Mouse (Mus musculus): ENCODE measurements around the gene Zfp366. TPM values are rescaled to one million over a fixed set of nuclear protein-coding genes. Genes with fewer than 3 reads are reported as not detected.

The Zfp366 gene
- polyA plus RNA-seq, 1 experiment: 3.1 TPM

DNA sequence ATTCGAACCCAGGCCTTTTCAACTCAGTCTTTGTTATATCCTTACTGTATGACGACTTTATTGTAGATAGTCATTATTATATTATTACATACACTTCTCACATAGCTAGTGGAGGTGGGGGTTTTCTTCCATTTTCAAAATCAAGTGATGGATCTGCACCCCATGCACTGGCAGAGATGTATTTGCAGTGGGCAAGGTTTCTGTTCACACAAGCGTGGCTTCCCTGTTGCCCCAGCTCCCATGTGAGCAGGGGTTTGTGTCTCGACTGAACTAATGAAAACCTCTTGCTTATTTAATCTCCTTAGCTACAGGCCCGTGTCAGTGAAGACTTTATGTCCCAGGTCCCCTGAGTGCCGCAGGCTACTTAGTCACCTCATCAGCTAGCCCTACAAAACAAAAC lies 59.8 kb downstream of the Zfp366 start:
- no peak for DNase-seq (ENCODE audit: extremely low spot score in 1 of 2, low spot score in 1 of 2)

- DNase-seq (ENCODE audit: extremely low spot score in 1 of 2, low spot score in 1 of 2): no peak
Observed at GRCm38 (mm10) chr13:99244896-99245295, 60.3 kb downstream of the Zfp366 start.

- DNase-seq (ENCODE audit: extremely low spot score in 1 of 2, low spot score in 1 of 2): no peak
Observed at GRCm38 (mm10) chr13:99245916-99246460, 61.4 kb downstream of the Zfp366 start.

GRCm38 (mm10) chr13:99250806-99251205 lies 66.2 kb downstream of the Zfp366 start:
- no peak for DNase-seq (ENCODE audit: extremely low spot score in 1 of 2, low spot score in 1 of 2)

- no peak for DNase-seq (ENCODE audit: extremely low spot score in 1 of 2, low spot score in 1 of 2)
Observed at GRCm38 (mm10) chr13:99254215-99254614, 69.6 kb downstream of the Zfp366 start.

DNA sequence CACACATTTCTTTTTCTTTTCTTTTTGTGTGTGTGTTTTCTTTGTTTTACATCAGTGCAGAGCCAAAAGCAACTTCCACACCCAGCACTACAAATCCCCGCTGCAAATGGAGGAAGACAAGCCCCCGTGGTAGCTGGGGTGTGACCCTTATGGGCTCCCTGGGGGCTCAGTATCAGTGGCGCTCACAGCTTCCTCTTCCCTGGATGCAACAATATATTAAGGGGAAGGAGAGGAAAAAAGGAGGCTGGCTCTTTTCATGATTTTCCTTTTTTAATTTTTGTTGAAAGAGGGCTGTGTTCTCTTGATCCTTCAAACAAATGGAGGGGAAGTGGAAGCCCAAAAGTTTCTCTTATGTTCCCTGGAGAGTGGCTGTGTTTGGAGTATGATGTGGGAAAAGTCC lies 70.2 kb downstream of the Zfp366 start:
- no peak for DNase-seq (ENCODE audit: extremely low spot score in 1 of 2, low spot score in 1 of 2)

- no peak for DNase-seq (ENCODE audit: extremely low spot score in 1 of 2, low spot score in 1 of 2)
Observed at GRCm38 (mm10) chr13:99256916-99257315, 72.3 kb downstream of the Zfp366 start.

DNA sequence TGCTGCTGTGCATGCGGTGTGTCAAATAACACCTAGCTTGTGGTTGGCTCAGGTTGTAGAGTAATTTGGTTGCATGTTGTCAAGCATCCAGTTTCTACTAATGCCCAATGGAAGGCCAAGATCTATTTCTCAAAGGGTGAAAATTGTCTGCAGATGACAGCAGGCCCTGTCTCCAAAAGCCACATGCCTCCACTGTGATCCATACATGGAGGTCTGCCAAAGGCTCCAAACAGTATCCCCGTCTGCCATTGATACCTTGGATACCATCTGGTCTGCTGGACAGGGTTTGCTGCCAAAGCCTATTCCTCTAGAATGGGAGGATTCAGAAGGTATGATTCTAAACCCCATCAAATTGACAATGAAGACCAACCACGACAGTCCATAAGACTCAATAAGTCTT lies 74.1 kb downstream of the Zfp366 start:
- no peak for DNase-seq (ENCODE audit: extremely low spot score in 1 of 2, low spot score in 1 of 2)

GRCm38 (mm10) chr13:99259502-99260174 lies 75.0 kb downstream of the Zfp366 start:
- peak in 1 of 2 experiments; percentile 20 for DNase-seq (ENCODE audit: extremely low spot score in 1 of 2, low spot score in 1 of 2)

- DNase-seq (ENCODE audit: extremely low spot score in 1 of 2, low spot score in 1 of 2): no peak
Observed at GRCm38 (mm10) chr13:99262406-99262805, 77.8 kb downstream of the Zfp366 start.

GRCm38 (mm10) chr13:99263159-99263783 lies 78.6 kb downstream of the Zfp366 start:
- DNase-seq (ENCODE audit: extremely low spot score in 1 of 2, low spot score in 1 of 2): no peak

- DNase-seq (ENCODE audit: extremely low spot score in 1 of 2, low spot score in 1 of 2): peak; percentile 9 to 59
Observed at GRCm38 (mm10) chr13:99264483-99264882, 79.9 kb downstream of the Zfp366 start.

- DNase-seq (ENCODE audit: extremely low spot score in 1 of 2, low spot score in 1 of 2): no peak
Observed at GRCm38 (mm10) chr13:99272046-99272445, 87.4 kb downstream of the Zfp366 start.

DNA sequence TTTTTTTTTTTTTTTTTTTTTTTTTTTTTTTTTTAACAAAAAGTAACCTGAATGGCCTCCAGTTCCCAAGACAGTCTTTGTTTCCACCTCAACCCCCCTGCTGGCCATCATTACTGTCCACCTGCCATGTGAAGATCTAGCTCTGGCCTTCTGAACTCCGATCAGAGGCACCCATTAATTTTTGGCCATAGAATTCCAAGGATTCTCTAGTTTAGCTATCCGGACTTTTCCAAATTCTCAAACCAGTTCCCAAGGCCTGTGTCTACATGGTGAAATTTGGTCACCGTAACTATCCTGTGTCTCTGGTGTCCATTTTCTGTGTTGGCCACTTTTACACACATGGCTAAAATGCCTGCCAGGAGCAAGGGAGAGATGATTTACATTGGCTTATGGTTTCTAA lies 92.9 kb downstream of the Zfp366 start:
- no peak for DNase-seq (ENCODE audit: extremely low spot score in 1 of 2, low spot score in 1 of 2)

- no peak for DNase-seq (ENCODE audit: extremely low spot score in 1 of 2, low spot score in 1 of 2)
Observed at GRCm38 (mm10) chr13:99278511-99278910, 93.9 kb downstream of the Zfp366 start.

GRCm38 (mm10) chr13:99279351-99279750 lies 94.7 kb downstream of the Zfp366 start:
- no peak for DNase-seq (ENCODE audit: extremely low spot score in 1 of 2, low spot score in 1 of 2)

DNA sequence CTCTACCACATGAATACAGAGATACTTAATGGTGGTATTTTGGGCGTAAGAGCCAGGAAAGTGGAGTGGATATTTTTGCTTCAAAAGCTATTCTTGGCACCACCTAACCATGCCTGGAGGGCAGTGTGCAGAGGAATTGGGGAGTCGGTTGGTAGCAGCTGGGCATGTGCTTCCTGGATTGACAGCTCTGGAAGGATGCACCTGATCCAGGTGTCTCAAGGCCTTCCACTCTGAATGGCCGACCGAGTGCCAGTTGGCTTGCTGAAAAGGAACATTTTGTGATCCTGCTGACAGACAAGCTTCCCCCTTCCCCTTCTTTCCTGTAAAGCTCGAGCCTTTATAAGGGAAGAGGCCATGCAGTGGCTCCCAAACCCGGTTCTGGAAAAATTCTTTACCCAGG lies 98.3 kb downstream of the Zfp366 start:
- DNase-seq (ENCODE audit: extremely low spot score in 1 of 2, low spot score in 1 of 2): no peak

DNA sequence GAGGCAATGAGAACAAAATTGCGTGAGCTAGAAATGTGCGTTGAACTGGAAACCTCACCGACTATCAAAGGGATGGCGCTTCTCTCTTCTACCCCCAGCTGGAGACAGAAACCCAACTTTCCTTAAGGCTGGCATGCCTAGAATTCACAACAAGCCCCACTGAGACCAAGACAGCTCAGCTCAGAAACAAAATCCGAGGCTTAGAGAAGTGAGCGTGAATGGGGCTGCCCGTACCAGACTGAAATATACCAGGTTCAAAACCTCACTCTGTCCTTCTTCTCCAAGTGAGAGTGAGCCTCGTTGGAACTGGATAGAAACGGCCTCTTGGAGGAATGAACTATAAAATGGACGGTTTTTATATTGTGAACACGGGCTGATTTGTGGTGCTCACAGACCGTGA lies 99.3 kb downstream of the Zfp366 start:
- DNase-seq (ENCODE audit: extremely low spot score in 1 of 2, low spot score in 1 of 2): no peak

DNA sequence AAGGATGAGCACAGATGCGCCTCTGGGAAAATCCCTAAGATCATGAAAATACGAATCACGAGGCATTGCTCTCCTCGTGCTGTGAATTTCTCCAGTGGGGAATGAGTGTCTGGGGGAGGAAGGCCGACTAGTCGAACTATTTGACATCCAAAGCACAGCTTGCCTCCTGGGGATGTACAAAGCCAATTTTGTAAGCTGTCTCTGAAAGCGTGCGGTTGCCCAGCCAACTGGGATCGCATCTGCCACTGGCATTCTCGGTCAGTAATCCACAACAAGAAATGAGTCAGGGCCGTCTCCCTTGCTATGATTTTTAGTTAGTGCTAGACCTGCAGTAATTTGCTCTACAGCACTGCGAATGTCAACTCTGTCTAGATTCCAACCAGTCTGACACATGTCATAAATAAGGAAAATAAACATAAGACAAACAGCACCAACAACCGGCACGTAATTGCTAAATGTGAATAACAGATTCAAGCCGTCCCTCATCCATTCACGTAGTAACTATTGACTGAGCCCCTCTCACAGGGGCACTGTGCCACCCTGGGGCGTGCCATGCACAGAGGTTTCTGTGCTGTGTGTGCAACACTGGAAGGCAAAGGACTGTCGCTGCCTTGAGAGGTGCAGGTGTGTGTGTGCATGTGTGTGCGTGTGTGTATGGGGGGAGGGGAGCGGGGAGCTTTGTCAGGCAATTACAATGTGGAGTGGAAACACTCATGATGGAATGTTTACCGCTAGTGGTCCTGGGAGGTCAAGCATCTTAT lies 100.0 kb downstream of the Zfp366 start:
- DNase-seq (ENCODE audit: extremely low spot score in 1 of 2, low spot score in 1 of 2): peak; percentile 56 to 62

DNA sequence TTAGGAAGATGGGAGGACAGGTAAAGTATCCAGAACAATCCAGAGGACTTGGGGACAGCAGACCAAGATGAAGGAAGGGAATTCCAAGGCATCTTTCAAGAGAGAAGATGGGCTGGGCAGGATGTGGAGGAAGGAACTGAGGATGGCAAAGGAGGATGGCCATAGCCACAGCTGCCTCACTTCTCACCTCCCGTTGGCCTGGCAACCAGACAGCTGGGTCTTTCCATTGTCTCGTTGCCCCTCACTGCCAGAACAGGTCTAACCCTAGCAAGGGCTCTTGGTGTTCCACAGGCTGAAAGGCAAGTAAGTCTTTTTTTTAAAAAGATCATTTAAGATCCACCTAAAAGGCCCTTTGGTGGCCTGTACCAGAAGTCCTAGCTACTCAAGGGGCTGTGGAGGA lies 100.6 kb downstream of the Zfp366 start:
- DNase-seq (ENCODE audit: extremely low spot score in 1 of 2, low spot score in 1 of 2): no peak

DNA sequence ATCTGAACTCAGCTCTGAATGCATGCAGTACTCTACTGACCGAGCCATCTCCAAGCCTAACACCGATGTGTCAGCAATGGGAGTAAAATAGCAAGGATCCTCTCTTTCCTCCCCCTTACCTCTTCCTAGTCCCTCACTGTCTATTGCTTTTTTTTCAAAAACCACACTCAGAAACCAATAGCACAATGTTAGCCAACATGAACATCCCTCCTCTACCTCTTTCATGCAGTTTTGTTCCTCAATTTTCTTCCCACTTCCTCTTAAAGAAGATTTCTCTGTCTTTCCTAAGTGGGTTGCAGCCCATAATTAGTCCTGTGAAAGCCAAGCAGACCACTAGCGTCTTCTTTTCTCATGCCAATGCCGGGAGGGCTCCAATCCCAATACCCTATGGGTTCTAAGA lies 102.6 kb downstream of the Zfp366 start:
- DNase-seq (ENCODE audit: extremely low spot score in 1 of 2, low spot score in 1 of 2): no peak
